Mouse (Mus musculus) liver, embryonic 14.5 days (tissue): ENCODE measurements around the gene Krtap29-1.

Experiments used
- CTCF ChIP-seq: IDR thresholded peaks from 2 replicates; pipeline ENCODE4 v1.5.1; 2016; ENCODE audit warnings: antibody characterized with exemption, low read depth, control low read depth
- EP300 ChIP-seq: IDR thresholded peaks from 2 replicates; pipeline ENCODE4 v1.6.1; 2016; ENCODE audit warnings: antibody characterized with exemption, low read depth

DNA sequence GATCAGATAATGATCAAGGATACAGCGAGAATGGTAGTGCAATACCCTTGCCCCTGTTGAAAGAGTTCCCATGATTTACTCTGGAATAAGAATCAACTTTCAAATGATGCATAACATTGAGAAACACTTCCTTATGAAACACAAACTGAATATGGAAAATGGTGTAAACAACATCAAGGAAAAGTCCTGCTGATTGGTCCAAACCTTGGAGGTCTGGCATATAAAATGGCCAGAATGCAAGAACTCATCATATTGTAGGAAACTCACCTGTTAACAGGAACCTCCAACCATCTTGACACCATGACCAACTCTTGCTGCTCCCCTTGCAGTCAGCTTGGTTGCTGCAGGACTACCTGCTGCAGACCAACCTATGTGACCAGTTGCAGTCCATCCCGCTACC is 30.7 kb downstream of the Krtap29-1 start, which contains the start of gene Krtap9-5:
- TF ChIP-seq EP300, result no peak
- TF ChIP-seq CTCF, result no peak
